Mouse (Mus musculus) adrenal gland, adult 8-10 months (tissue): ENCODE measurements at regions not wholly inside any gene's neighbourhood (a gene's known extent, or its start where the extent isn't known, plus 50 kb on each side); places are given as distances from the start of the nearest gene placed in this dataset.

Experiments used
- DNase-seq: peaks from one replicate; pipeline ENCODE4 v3.0.0; 2022

GRCm38 (mm10) chr10:28010756-28011155 is 63.9 kb upstream of the Ptprk start:
- no peak for DNase-seq

GRCm38 (mm10) chr10:28012135-28012534 is 62.5 kb upstream of the Ptprk start:
- DNase-seq: no peak

DNA sequence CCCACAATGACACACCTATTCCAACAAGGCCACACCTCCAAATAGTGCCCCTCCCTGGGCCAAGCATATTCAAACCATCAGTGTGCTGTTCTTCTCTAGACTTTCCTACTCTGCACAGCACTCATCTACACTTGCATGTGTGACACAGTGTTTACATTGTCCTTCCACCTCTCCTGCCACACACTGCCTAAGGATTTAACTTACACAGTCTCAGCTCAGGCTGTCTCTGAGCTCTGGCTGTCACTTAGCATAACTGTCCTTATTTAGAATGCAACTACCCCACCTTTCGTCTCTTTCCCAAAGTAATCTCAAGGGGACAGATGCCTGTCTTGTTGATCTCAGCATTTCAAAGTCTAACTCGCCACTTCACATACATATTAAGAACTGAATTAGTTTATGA is 61.2 kb upstream of the Ptprk start:
- DNase-seq: no peak

DNA sequence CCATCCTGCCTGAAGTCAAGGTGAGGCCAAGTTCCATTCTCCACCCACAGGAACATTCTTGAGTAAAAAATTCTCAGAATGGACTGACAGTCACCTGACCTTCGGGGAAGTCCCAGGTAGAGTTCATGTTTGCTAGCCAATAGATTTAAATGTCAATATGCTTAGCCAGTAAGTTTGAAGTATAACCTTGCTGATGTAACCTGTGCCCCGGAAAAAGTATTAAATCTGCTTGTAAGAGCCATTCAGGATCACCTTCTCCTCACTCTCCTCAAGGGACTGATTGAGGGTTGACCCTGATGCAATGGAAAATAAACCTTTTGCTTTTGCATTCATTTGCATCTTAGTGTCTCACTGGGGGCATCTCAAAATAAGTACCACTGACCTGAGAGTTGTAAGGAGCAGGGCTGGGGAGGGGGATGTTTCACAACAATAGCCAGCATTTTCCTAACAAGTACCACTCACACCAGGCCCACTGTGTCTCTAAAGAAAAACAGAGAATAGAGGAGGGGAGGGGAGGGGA is 60.3 kb upstream of the Ptprk start:
- no peak for DNase-seq
